Mouse (Mus musculus): ENCODE data around the gene Armh2.

GRCm38 (mm10) chr13:24734502-24734901, 6.5 kb upstream of the Armh2 start:
- TF ChIP-seq POLR2A (IDR thresholded peaks at IDR 0.05; ENCODE audit: borderline replicate concordance, extremely low read depth, low read depth, low read length) (no peak), CTCF (IDR thresholded peaks at IDR 0.05; ENCODE audit: insufficient read depth, low read length) (no peak)
